Mouse (Mus musculus) adrenal gland, postnatal 4 days (tissue): ENCODE measurements around the gene Bmp7. TPM values are rescaled to one million over a fixed set of nuclear protein-coding genes. Genes with fewer than 3 reads are reported as not detected.

Source experiments
- microRNA-seq: library from miRNA; unstranded; fragments of <30 nt; microRNA quantifications from one replicate; pipeline ENCODE4 v1.2.0, GENCODE M21; 2021
- total RNA-seq, 2 experiments: library from RNA; stranded (reverse); gene quantifications; 2 replicates each; pipeline ENCODE4 v1.2.3; 2021

The Bmp7 gene
- total RNA-seq, 2 experiments from 2014 or later: 9.9 to 14.9 TPM

Small RNA genes lying within 50 kb of the gene (microRNA-seq; reads per million reads assigned to microRNA genes)
- not detected for gene Gm22773

Other genes starting within 250 kb of the Bmp7 start
- not detected for gene Spo11, start 37.4 kb upstream of the Bmp7 start, total RNA-seq
- 10 to 100 TPM; 68.5 to 76.5 TPM for gene Rae1, start 59.8 kb upstream of the Bmp7 start, total RNA-seq
- 10 to 100 TPM; 28.4 to 31.7 TPM for gene Rbm38, start 80.2 kb upstream of the Bmp7 start, total RNA-seq
- gene Ctcfl, start 179.2 kb upstream of the Bmp7 start, total RNA-seq: not detected
- gene Pck1, start 212.7 kb upstream of the Bmp7 start, total RNA-seq: 100 to 1,000 TPM; 190 to 200 TPM